Mouse (Mus musculus) neural tube, embryonic 14.5 days (tissue): ENCODE measurements around the gene Gm11084. TPM values are rescaled to one million over a fixed set of nuclear protein-coding genes. Genes with fewer than 3 reads are reported as not detected.
A peak's percentile ranks its signal among the peaks of the same experiment; 100 is the strongest.
"Not testable (repeated sequence)": the region's sequence is repeated elsewhere in the genome, so short reads cannot be mapped to it uniquely, and the experiment has no call there.

Experiments
- ATAC-seq: fragments of 200-750 bp; cut with Nextera tagmentation; 2 replicates; pipeline ENCODE4 v1.8.0; 2017; ENCODE audit warnings: low read depth, mild to moderate bottlenecking, moderate TSS enrichment, moderate library complexity
- H3K27ac ChIP-seq: fragments of 300-500 bp; sonication (generic); 2 replicates; pipeline ENCODE4 v1.5.1; 2014; ENCODE audit warnings: low read depth, mild to moderate bottlenecking, control low read depth, low read length, moderate library complexity, mixed read lengths
- H3K27me3 ChIP-seq: fragments of 300-500 bp; sonication (generic); 2 replicates; pipeline ENCODE4 v1.6.1; 2014; ENCODE audit warnings: low read length; ENCODE audit not compliant: control insufficient read depth, insufficient read depth
- H3K36me3 ChIP-seq: fragments of 300-500 bp; sonication (generic); 2 replicates; pipeline ENCODE4 v1.6.1; 2014; ENCODE audit warnings: low read length, mixed read lengths; ENCODE audit not compliant: control insufficient read depth, insufficient read depth
- H3K4me1 ChIP-seq: fragments of 300-500 bp; sonication (generic); 2 replicates; pipeline ENCODE4 v1.6.1; 2014; ENCODE audit warnings: low read length; ENCODE audit not compliant: control insufficient read depth, insufficient read depth
- H3K4me2 ChIP-seq: fragments of 300-500 bp; sonication (generic); 2 replicates; pipeline ENCODE4 v1.6.1; 2014; ENCODE audit warnings: mild to moderate bottlenecking, low read depth, low read length, control low read depth
- H3K4me3 ChIP-seq: fragments of 300-500 bp; sonication (generic); 2 replicates; pipeline ENCODE4 v1.5.1; 2014; ENCODE audit warnings: low read depth, low read length, control low read depth, mixed read lengths
- H3K9ac ChIP-seq: fragments of 300-500 bp; sonication (generic); replicated peaks from 2 replicates; pipeline ENCODE4 v1.6.1; 2014; ENCODE audit warnings: low read depth, mild to moderate bottlenecking, control low read depth, low read length, mixed read lengths
- H3K9me3 ChIP-seq: fragments of 300-500 bp; sonication (generic); 2 replicates; pipeline ENCODE4 v1.6.1; 2016; ENCODE audit warnings: low read length; ENCODE audit not compliant: control insufficient read depth
- WGBS: fragments of 180-500 bp; shearing (Covaris S2); extraction: QIAGEN DNeasy Blood & Tissue Kit; methylation state at CpG from one replicate; pipeline ENCODE4 v1.1.7; 2014; 5-methylcytosine and 5-hydroxymethylcytosine counted together
- polyA plus RNA-seq: library from polyadenylated mRNA; unstranded; fragments of >200 nt; fragmentation: Nextera tagmentation; extraction: Ambion mirVana; gene quantifications from 2 replicates; pipeline ENCODE4 v1.2.1, GENCODE M21; 2014

Gene Gm11084
- polyA plus RNA-seq, 1 experiment from 2014 or later, result not detected

- ATAC-seq, result no peak
- Histone ChIP-seq H3K27ac (no peak overlapping the region), H3K27me3 (no peaks in the 10 kb centered on the region), H3K4me3 (no peak overlapping the region), H3K9ac (no peak overlapping the region), H3K36me3 (no peaks in the 10 kb centered on the region), H3K9me3 (no peaks in the 10 kb centered on the region), H3K4me1 (no peaks in the 10 kb centered on the region; the same call in 1 of the 2 replicates), H3K4me2 (no peak overlapping the region)
- 93% methylated on average over 4 of the region's 4 CpGs for WGBS
Observed at GRCm38 (mm10) chr2:72997586-72997985, 11.1 kb upstream of the Gm11084 start.

DNA sequence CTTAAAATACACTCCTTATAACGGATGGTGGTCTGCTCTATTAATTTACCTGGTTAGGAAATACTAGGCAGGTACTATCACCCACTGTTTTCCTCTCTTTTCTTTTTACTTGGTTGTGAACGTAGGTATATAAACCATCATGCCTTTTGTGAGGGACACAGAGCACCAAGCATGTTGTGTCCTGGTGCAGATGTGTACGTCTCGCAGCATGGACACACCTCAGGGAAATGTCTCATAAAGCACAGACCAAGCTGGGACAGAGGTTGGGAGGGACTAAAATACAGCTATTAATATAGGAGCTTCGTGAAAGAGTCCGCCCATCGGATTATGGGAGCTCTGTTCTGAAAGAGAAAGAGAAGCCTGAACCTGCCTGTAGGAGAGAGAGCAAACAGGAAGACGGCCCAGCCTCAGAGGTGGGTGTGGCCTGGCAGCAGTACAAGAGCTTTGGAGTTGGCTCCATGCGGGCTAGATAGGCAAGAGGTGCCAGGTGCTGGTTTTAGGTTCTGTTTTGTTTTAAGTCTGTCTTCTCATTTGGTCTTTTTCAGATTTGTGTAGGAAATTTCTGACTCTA, 10.4 kb upstream of the Gm11084 start:
- H3K4me1 ChIP-seq, result no peaks in the 10 kb centered on the region; the same call in 1 of the 2 replicates
- 70% methylated on average over 9 of the region's 9 CpGs for WGBS
- H3K9me3 ChIP-seq, result no peaks in the 10 kb centered on the region
- H3K27me3 ChIP-seq, result no peaks in the 10 kb centered on the region
- no peak overlapping the region for H3K4me2 ChIP-seq
- no peaks in the 10 kb centered on the region for H3K36me3 ChIP-seq
- H3K27ac ChIP-seq, result no peak overlapping the region
- no peak for ATAC-seq
- H3K4me3 ChIP-seq, result no peak overlapping the region
- no peak overlapping the region for H3K9ac ChIP-seq

- peak; percentile 76; the same call in 1 of the 2 replicates for ATAC-seq
- Histone ChIP-seq H3K9ac (no peak overlapping the region), H3K9me3 (no peaks in the 10 kb centered on the region), H3K4me3 (no peak overlapping the region), H3K4me1 (no peaks in the 10 kb centered on the region; the same call in 1 of the 2 replicates), H3K27ac (peak overlapping the region; percentile 2; the same call in 1 of the 2 replicates), H3K27me3 (no peaks in the 10 kb centered on the region), H3K36me3 (no peaks in the 10 kb centered on the region), H3K4me2 (0 out of 2 replicates have a peak overlapping the region, but pooled peaks have one; percentile 11)
- 32% methylated on average over 9 of the region's 9 CpGs for WGBS
Observed at GRCm38 (mm10) chr2:72995346-72996097, 9.0 kb upstream of the Gm11084 start.

DNA sequence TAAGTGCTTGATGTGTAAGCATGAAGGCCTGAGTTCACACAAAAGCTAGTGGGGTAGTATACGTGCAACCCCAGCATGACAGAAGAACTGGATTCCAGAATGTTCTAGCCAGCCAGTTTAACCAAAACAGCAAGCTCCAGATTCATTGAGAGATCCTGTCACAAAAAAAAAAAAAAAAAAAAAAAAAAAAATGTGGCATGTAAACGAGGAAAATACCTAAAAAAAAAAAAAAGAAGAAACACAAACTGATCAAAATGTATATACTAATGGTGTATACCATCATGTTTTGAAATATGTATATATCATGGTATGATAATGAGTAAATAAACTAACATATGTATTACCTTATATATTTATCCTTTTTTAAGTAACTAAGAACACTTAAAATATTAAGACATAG, 7.6 kb upstream of the Gm11084 start:
- no peak for ATAC-seq
- 67% methylated on average over 2 of the region's 2 CpGs for WGBS
- no peaks in the 10 kb centered on the region; the same call in 1 of the 2 replicates for H3K4me1 ChIP-seq
- no peaks in the 10 kb centered on the region for H3K27me3 ChIP-seq
- no peak overlapping the region for H3K27ac ChIP-seq
- H3K4me3 ChIP-seq, result no peak overlapping the region
- H3K4me2 ChIP-seq, result no peak overlapping the region
- no peak overlapping the region for H3K9ac ChIP-seq
- no peaks in the 10 kb centered on the region for H3K36me3 ChIP-seq
- H3K9me3 ChIP-seq, result no peaks in the 10 kb centered on the region

- H3K9me3 ChIP-seq, result no peaks in the 10 kb centered on the region
- H3K4me1 ChIP-seq, result no peaks in the 10 kb centered on the region; the same call in 1 of the 2 replicates
- no peaks in the 10 kb centered on the region for H3K36me3 ChIP-seq
- H3K4me2 ChIP-seq, result no peak overlapping the region
- no peak for ATAC-seq
- WGBS, result 96% methylated on average over 17 of the region's 17 CpGs
- H3K27me3 ChIP-seq, result no peaks in the 10 kb centered on the region
- no peak overlapping the region for H3K9ac ChIP-seq
- H3K27ac ChIP-seq, result no peak overlapping the region
- H3K4me3 ChIP-seq, result no peak overlapping the region
Observed at GRCm38 (mm10) chr2:72992497-72992896, 6.0 kb upstream of the Gm11084 start.

- not testable (repeated sequence) for H3K9me3 ChIP-seq, H3K27me3 ChIP-seq, H3K4me1 ChIP-seq, H3K4me2 ChIP-seq, H3K36me3 ChIP-seq, H3K27ac ChIP-seq, H3K9ac ChIP-seq, H3K4me3 ChIP-seq, ATAC-seq
- 92% methylated on average over 9 of the region's 9 CpGs for WGBS
Observed at GRCm38 (mm10) chr2:72988945-72989344, 2.4 kb upstream of the Gm11084 start.

DNA sequence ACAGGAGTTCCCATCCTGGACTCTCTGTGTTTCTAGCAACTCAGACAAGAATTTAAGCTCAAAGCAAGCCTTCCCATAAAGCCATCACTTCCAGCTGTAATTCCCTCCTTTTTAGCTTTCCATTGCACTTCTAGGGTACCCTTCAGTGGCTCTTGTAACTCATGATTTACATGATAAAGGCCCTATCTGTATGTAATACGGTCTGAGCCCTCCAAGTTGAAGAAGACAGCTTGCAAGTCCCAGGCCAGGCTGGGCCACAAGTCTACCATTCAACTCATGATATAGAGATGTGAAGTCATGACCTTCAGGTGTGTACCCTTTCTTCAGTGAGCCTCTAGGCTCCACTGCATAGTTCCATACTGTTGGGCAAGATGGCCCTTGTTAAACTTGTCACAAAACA, 1.0 kb downstream of the Gm11084 start:
- no peaks in the 10 kb centered on the region for H3K27me3 ChIP-seq
- peaks cover 4% of the 10 kb centered on the region; the same call in 1 of the 2 replicates for H3K4me1 ChIP-seq
- H3K9me3 ChIP-seq, result no peaks in the 10 kb centered on the region
- WGBS, result 24% methylated on average over 1 of the region's 1 CpGs
- no peak overlapping the region for H3K4me2 ChIP-seq
- no peak overlapping the region for H3K4me3 ChIP-seq
- no peak overlapping the region for H3K27ac ChIP-seq
- H3K36me3 ChIP-seq, result no peaks in the 10 kb centered on the region
- ATAC-seq, result no peak
- no peak overlapping the region for H3K9ac ChIP-seq

DNA sequence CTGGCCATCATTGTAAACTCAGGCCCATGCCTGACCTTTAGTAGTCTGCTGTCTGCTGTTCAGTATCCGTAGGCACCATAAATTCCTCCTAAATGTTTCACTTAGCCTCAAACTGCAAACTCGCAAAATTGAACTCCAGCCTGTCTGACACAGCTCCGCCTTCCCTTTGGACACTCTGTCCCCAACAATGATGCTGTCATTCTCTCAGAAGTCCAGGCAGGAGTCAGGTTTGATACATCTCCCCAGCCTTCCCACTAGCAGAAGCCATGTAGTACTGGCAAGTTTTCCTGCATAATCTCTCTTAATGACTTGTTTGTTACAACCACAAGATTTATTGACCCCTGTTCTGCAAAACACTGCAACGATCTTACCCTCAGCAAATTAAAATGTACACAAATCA, 1.7 kb downstream of the Gm11084 start:
- H3K4me3 ChIP-seq, result no peak overlapping the region
- H3K27ac ChIP-seq, result no peak overlapping the region
- H3K9ac ChIP-seq, result no peak overlapping the region
- WGBS, result 49% methylated on average over 4 of the region's 4 CpGs
- peaks cover 4% of the 10 kb centered on the region; the same call in 1 of the 2 replicates for H3K4me1 ChIP-seq
- H3K4me2 ChIP-seq, result no peak overlapping the region
- ATAC-seq, result no peak
- H3K27me3 ChIP-seq, result no peaks in the 10 kb centered on the region
- no peaks in the 10 kb centered on the region for H3K9me3 ChIP-seq
- no peaks in the 10 kb centered on the region for H3K36me3 ChIP-seq

GRCm38 (mm10) chr2:72983211-72983610, 3.3 kb downstream of the Gm11084 start:
- ATAC-seq, result no peak
- Histone ChIP-seq H3K9ac (no peak overlapping the region), H3K9me3 (no peaks in the 10 kb centered on the region), H3K27ac (no peak overlapping the region), H3K4me3 (no peak overlapping the region), H3K36me3 (no peaks in the 10 kb centered on the region), H3K27me3 (no peaks in the 10 kb centered on the region), H3K4me2 (no peak overlapping the region), H3K4me1 (peaks cover 4% of the 10 kb centered on the region; the same call in 1 of the 2 replicates)
- WGBS, result 91% methylated on average over 3 of the region's 3 CpGs
